Mouse (Mus musculus): ENCODE measurements around the gene Gm10142.
"Not testable (repeated sequence)": the region's sequence is repeated elsewhere in the genome, so short reads cannot be mapped to it uniquely, and the experiment has no call there.

Gm10142 gene

GRCm38 (mm10) chr10:77715507-77715906 lies at the start of gene Gm10142:
TSS of gene Gm10142 (plus strand) at chr10:77715807.
- DNase-seq (ENCODE audit: low read depth, low spot score) = no peak

GRCm38 (mm10) chr10:77666342-77666741 lies 49.3 kb upstream of the Gm10142 start:
- no peak for DNase-seq (ENCODE audit: low read depth, low spot score)

GRCm38 (mm10) chr10:77667402-77667801 lies 48.2 kb upstream of the Gm10142 start:
- no peak for DNase-seq (ENCODE audit: low read depth, low spot score)

- no peak for DNase-seq (ENCODE audit: low read depth, low spot score)
These were observed 44.9 kb upstream of the Gm10142 start for GRCm38 (mm10) chr10:77670710-77671109.

GRCm38 (mm10) chr10:77671519-77671918 lies 44.1 kb upstream of the Gm10142 start:
- DNase-seq (ENCODE audit: low read depth, low spot score) = no peak

- no peak for DNase-seq (ENCODE audit: low read depth, low spot score)
These were observed 41.8 kb upstream of the Gm10142 start for GRCm38 (mm10) chr10:77673765-77674164.

GRCm38 (mm10) chr10:77677562-77677961 lies 38.0 kb upstream of the Gm10142 start:
- no peak for DNase-seq (ENCODE audit: low read depth, low spot score)

GRCm38 (mm10) chr10:77682994-77683393 lies 32.6 kb upstream of the Gm10142 start:
- no peak for DNase-seq (ENCODE audit: low read depth, low spot score)

- DNase-seq (ENCODE audit: low read depth, low spot score) = no peak
These were observed 31.4 kb upstream of the Gm10142 start for GRCm38 (mm10) chr10:77684181-77684580.

- no peak for DNase-seq (ENCODE audit: low read depth, low spot score)
These were observed 29.5 kb upstream of the Gm10142 start, which contains the start of gene Tspear for GRCm38 (mm10) chr10:77685895-77686664. TSS of gene Tspear (plus strand) at chr10:77686569.

GRCm38 (mm10) chr10:77687021-77687420 lies 28.6 kb upstream of the Gm10142 start:
- no peak for DNase-seq (ENCODE audit: low read depth, low spot score)

- not testable (repeated sequence) for DNase-seq (ENCODE audit: low read depth, low spot score)
These were observed 25.2 kb upstream of the Gm10142 start, which contains the start of gene Gm19402 for GRCm38 (mm10) chr10:77690356-77690807. TSS of gene Gm19402 (minus strand) at chr10:77690757.

- DNase-seq (ENCODE audit: low read depth, low spot score) = no peak
These were observed 18.5 kb upstream of the Gm10142 start, which contains the start of gene Gm9508 for GRCm38 (mm10) chr10:77697133-77697532. TSS of gene Gm9508 (minus strand) at chr10:77697233.

- DNase-seq (ENCODE audit: low read depth, low spot score) = no peak
These were observed 9.3 kb upstream of the Gm10142 start, which contains the start of gene Gm10272 for GRCm38 (mm10) chr10:77706326-77706725. TSS of gene Gm10272 (plus strand) at chr10:77706626.

- no peak for DNase-seq (ENCODE audit: low read depth, low spot score)
These were observed 5.8 kb upstream of the Gm10142 start for GRCm38 (mm10) chr10:77709831-77710230.

GRCm38 (mm10) chr10:77711157-77711556 lies 4.5 kb upstream of the Gm10142 start, which contains the start of gene Gm10024:
TSS of gene Gm10024 (plus strand) at chr10:77711457.
- not testable (repeated sequence) for DNase-seq (ENCODE audit: low read depth, low spot score)

- DNase-seq (ENCODE audit: low read depth, low spot score) = no peak
These were observed 1.9 kb upstream of the Gm10142 start for GRCm38 (mm10) chr10:77713734-77714133.

GRCm38 (mm10) chr10:77720299-77720698 lies 4.7 kb downstream of the Gm10142 start, which contains the start of gene Krtap12-1:
TSS of gene Krtap12-1 (plus strand) at chr10:77720599.
- DNase-seq (ENCODE audit: low read depth, low spot score) = not testable (repeated sequence)

GRCm38 (mm10) chr10:77724855-77725254 lies 9.2 kb downstream of the Gm10142 start:
- peak; percentile 18 for DNase-seq (ENCODE audit: low read depth, low spot score)

GRCm38 (mm10) chr10:77726186-77726585 lies 10.6 kb downstream of the Gm10142 start, which contains the start of gene Gm10100:
TSS of gene Gm10100 (plus strand) at chr10:77726486.
- no peak for DNase-seq (ENCODE audit: low read depth, low spot score)

GRCm38 (mm10) chr10:77728280-77728679 lies 12.7 kb downstream of the Gm10142 start:
- DNase-seq (ENCODE audit: low read depth, low spot score) = no peak

- peak; percentile 14 for DNase-seq (ENCODE audit: low read depth, low spot score)
These were observed 13.6 kb downstream of the Gm10142 start for GRCm38 (mm10) chr10:77729241-77729640.

GRCm38 (mm10) chr10:77735928-77736327 lies 20.3 kb downstream of the Gm10142 start:
- DNase-seq (ENCODE audit: low read depth, low spot score) = no peak
